Mouse (Mus musculus) liver, adult 10 weeks (tissue): ENCODE data around the gene Trappc3l. TPM values are rescaled to one million over a fixed set of nuclear protein-coding genes. Genes with fewer than 3 reads are reported as not detected.

Source experiments
- polyA plus RNA-seq: library from polyadenylated mRNA; stranded (reverse); fragments of 350-450 nt; fragmentation: Illumina TruSeq; extraction: RNeasy Lipid Tissue Mini Kit (QIAGEN cat#74804); gene quantifications from one replicate; pipeline ENCODE4 v1.2.3, GENCODE M21; 2014; ENCODE audit warnings: low read depth, low replicate concordance

The Trappc3l gene
- not detected for polyA plus RNA-seq

DNA sequence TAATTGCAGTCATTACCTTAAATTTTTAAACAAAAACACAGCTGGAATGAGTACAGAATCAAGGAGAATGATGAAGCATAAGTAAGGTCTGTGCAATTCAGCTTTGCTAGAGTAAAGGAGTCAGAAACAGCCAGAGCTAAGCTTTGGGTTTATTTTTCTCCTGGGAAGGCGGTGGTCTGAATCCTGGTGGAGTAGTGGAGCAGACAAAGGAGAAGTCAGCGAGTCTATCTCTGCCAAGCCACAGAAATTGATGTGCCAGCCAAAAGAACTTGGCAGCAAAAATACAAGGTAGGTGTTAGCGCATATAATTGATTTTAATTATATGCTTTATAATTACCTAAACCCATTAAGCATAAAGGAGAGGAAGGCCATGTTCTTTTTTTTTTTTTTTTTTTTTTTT, at the start of gene Trappc3l:
Gene Trappc3l, plus strand, starts transcription at position 197 of the 400 bp plus-strand sequence.

DNA sequence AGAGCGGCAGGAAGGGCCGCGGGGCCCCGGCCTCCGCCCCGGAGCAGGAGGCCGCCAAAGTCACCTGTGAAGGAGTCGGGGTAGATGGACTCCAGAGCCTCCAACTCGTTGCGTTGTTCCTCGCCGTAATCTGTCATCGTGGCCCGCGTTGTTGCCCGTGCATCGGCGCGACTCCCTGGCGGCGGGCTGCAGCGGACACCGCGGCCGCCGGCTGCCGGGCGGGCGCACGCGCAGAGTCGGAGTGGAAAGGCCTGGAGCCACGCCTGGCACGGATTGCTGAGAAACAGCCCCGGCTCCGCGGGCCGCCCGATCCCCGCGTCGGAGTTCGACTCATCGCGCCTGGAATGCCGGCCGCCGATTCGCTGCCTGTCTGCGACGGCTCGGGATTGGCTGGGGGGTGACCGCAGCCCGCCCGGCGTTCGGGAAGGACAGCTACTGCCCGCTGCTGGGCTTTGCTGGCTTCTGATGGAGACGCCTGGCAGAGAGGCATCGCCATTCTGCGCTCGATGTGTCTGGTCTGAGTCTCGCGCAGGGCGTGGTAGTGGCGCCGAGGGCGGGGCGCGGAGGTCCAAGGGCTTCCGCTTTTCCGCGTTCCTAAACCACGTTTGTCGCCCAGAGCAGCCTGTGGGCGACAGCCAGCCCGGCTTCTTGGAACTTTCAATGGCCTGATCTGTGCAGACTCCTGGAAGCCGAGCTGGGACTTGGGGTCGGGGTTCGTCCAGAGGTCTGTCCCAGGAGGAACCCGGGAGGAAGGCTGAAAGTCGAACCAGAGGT, 17.9 kb upstream of the Trappc3l start, which contains the start of gene Rwdd1:
Gene Rwdd1, minus strand, starts transcription at position 323 of the 774 bp plus-strand sequence.

DNA sequence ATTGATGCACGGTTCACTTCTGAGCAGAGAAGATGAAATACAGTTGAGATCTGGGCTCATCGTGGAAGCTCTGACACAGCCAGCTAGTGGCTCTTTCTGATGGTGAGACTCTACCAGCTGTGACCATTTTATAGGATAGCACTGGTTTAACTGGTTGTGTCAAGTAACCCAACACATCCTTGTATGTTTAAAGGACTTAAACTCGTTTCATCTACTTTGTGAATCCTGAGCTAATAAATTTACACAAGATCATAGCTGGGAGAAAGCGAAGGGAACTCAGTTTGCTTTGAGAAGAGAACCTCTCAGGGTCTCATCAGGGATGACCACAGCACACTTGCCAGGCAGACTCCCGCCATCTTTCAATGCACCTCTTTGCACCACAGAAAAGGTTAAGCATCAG, 6.8 kb downstream of the Trappc3l start, which contains the start of gene Calhm4:
Gene Calhm4, minus strand, starts transcription at position 101 of the 400 bp plus-strand sequence.

DNA sequence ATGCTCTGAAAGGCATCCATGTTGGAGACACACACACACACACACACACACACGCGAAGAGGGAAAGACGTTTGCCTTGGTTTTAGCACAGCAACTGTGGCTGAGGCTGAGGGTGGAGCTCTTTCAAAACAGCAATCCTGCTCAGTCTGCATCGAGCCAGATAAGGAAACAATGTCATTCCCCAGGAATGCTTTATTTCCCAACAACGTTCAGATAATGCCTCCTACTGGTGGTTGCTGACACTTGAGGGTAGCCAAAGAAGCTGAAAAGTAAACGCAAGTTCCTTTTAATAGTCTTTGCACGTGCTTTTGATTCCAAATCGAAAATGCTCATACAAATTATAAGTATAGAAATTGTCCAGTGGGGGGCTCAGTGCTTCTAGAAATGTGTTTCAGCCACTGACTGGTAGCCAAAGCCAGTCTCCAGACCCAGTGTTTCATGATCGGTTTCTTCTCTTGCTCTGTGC, 59.1 kb downstream of the Trappc3l start, which contains the start of gene Calhm5:
Gene Calhm5, minus strand, starts transcription at position 102 of the 466 bp plus-strand sequence.

DNA sequence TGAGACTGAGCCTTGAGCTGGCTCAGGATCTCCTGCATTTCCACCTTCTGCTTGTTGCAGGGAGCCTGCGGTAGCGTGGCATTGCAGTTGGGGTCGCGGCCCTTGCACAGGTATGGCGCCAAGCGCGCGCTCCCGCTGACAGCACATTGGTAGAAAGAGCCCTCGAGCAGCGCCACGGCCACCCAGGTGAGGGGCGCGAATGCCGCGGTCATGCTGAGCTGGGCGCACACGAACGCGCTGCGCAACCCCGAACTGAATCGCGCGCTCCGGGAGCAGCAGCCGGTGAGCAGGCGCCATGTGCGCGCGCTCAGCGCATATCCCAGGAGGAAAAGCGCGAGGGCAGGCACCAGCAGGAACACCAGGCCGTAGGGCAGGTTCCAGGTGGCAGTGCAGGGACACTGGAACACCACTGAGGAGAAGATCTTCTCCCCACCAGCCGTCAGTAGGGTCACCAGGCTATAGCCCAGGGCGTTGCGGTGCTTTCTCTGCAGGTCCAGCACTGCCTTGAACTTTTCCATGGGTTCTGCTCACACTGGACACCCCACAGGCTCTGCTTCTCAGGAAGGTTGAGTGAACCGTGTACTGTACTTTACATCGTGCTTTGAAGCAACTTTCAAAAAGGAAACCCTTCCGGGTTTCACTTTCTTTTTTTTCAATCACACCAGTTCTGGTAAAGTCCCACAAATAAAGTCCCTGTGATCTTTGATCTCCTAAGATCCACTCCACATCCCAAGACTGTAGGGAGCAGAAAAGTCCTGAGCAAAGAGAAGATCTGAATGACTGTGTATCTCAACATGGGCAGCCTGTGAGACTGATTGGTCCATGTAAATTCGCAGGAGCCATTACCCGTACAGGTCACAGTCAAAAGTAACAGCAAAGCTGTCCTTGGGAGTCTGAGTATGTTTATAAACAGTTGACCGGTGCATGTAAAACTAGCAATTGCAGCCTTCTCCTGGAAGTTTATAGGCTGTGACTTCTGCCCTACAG, 90.3 kb downstream of the Trappc3l start, which contains the start of gene Calhm6:
Gene Calhm6, minus strand, starts transcription at position 593 of the 987 bp plus-strand sequence.

Other genes with a start within 250 kb of the Trappc3l start
- gene Sult3a1, start 179.9 kb upstream of the Trappc3l start, polyA plus RNA-seq = 1,185 TPM
- 2.2 TPM for gene Rsph4a, start 132.5 kb upstream of the Trappc3l start, polyA plus RNA-seq
- gene Zup1, start 86.3 kb upstream of the Trappc3l start, polyA plus RNA-seq = 16.2 TPM
- 94.8 TPM for gene Rwdd1, start 18.0 kb upstream of the Trappc3l start, polyA plus RNA-seq
- not detected for gene Calhm4, start 6.7 kb downstream of the Trappc3l start, polyA plus RNA-seq
- gene Calhm5, start 58.9 kb downstream of the Trappc3l start, polyA plus RNA-seq = 0.08 TPM
- 2.1 TPM for gene Calhm6, start 90.4 kb downstream of the Trappc3l start, polyA plus RNA-seq
- 6.4 TPM for gene Dse, start 170.1 kb downstream of the Trappc3l start, polyA plus RNA-seq
- 23.9 TPM for gene Tspyl1, start 244.6 kb downstream of the Trappc3l start, polyA plus RNA-seq